Mouse (Mus musculus): ENCODE measurements around the gene Mov10l1. TPM values are rescaled to one million over a fixed set of nuclear protein-coding genes. Genes with fewer than 3 reads are reported as not detected.
A peak's percentile ranks its signal among the peaks of the same experiment; 100 is the strongest.

The Mov10l1 gene
- polyA plus RNA-seq, 1 experiment from 2014 or later = not detected

GRCm38 (mm10) chr15:89064891-89065290, 82.2 kb downstream of the Mov10l1 start:
- H3K4me1 ChIP-seq (ENCODE audit: control insufficient read depth, insufficient read depth, low read length) = no peaks in the 10 kb centered on the region
- no peak for ATAC-seq (ENCODE audit: low FRiP score)
- no peak overlapping the region for H3K27ac ChIP-seq (ENCODE audit: low read depth, low read length)
- no peak overlapping the region for H3K9ac ChIP-seq (ENCODE audit: low read length)
- no peaks in the 10 kb centered on the region for H3K9me3 ChIP-seq (ENCODE audit: control insufficient read depth, low read length)
- peak; percentile 75 for DNase-seq (ENCODE audit: low spot score, missing footprints)
- H3K27me3 ChIP-seq (ENCODE audit: control insufficient read depth, insufficient read depth, low read length) = peaks cover 41% of the 10 kb centered on the region
- no peaks in the 10 kb centered on the region for H3K36me3 ChIP-seq (ENCODE audit: control insufficient read depth, insufficient read depth, low read length)
- WGBS = 90% methylated on average over 5 of the region's 5 CpGs
- H3K4me3 ChIP-seq (ENCODE audit: low read depth, low read length) = no peak overlapping the region
- no peak overlapping the region for H3K4me2 ChIP-seq

GRCm38 (mm10) chr15:89067609-89068008, 84.9 kb downstream of the Mov10l1 start:
- Histone ChIP-seq H3K4me2 (no peak overlapping the region), H3K4me1 (ENCODE audit: control insufficient read depth, insufficient read depth, low read length) (no peaks in the 10 kb centered on the region), H3K27me3 (ENCODE audit: control insufficient read depth, insufficient read depth, low read length) (peaks cover 27% of the 10 kb centered on the region), H3K9me3 (ENCODE audit: control insufficient read depth, low read length) (no peaks in the 10 kb centered on the region), H3K4me3 (ENCODE audit: low read depth, low read length) (no peak overlapping the region), H3K9ac (ENCODE audit: low read length) (no peak overlapping the region), H3K36me3 (ENCODE audit: control insufficient read depth, insufficient read depth, low read length) (no peaks in the 10 kb centered on the region), H3K27ac (ENCODE audit: low read depth, low read length) (no peak overlapping the region)
- WGBS = 32% methylated on average over 35 of the region's 35 CpGs
- DNase-seq (ENCODE audit: low spot score, missing footprints) (peak; percentile 87), ATAC-seq (ENCODE audit: low FRiP score) (no peak)

GRCm38 (mm10) chr15:89068226-89068625, 85.5 kb downstream of the Mov10l1 start:
- no peaks in the 10 kb centered on the region for H3K9me3 ChIP-seq (ENCODE audit: control insufficient read depth, low read length)
- no peaks in the 10 kb centered on the region for H3K36me3 ChIP-seq (ENCODE audit: control insufficient read depth, insufficient read depth, low read length)
- H3K27me3 ChIP-seq (ENCODE audit: control insufficient read depth, insufficient read depth, low read length) = peaks cover 27% of the 10 kb centered on the region
- H3K4me2 ChIP-seq = no peak overlapping the region
- ATAC-seq (ENCODE audit: low FRiP score) = no peak
- H3K9ac ChIP-seq (ENCODE audit: low read length) = no peak overlapping the region
- no peaks in the 10 kb centered on the region for H3K4me1 ChIP-seq (ENCODE audit: control insufficient read depth, insufficient read depth, low read length)
- H3K4me3 ChIP-seq (ENCODE audit: low read depth, low read length) = no peak overlapping the region
- no peak overlapping the region for H3K27ac ChIP-seq (ENCODE audit: low read depth, low read length)
- DNase-seq (ENCODE audit: low spot score, missing footprints) = no peak
- 37% methylated on average over 26 of the region's 26 CpGs for WGBS

- no peak overlapping the region for H3K9ac ChIP-seq (ENCODE audit: low read length)
- ATAC-seq (ENCODE audit: low FRiP score) = no peak
- no peak overlapping the region for H3K4me3 ChIP-seq (ENCODE audit: low read depth, low read length)
- no peak for DNase-seq (ENCODE audit: low spot score, missing footprints)
- H3K27me3 ChIP-seq (ENCODE audit: control insufficient read depth, insufficient read depth, low read length) = peaks cover 27% of the 10 kb centered on the region
- H3K9me3 ChIP-seq (ENCODE audit: control insufficient read depth, low read length) = no peaks in the 10 kb centered on the region
- H3K4me2 ChIP-seq = no peak overlapping the region
- WGBS = 79% methylated on average over 19 of the region's 19 CpGs
- no peak overlapping the region for H3K27ac ChIP-seq (ENCODE audit: low read depth, low read length)
- H3K36me3 ChIP-seq (ENCODE audit: control insufficient read depth, insufficient read depth, low read length) = no peaks in the 10 kb centered on the region
- H3K4me1 ChIP-seq (ENCODE audit: control insufficient read depth, insufficient read depth, low read length) = peaks cover under 1% of the 10 kb centered on the region; the same call in 1 of the 2 replicates
Measured at GRCm38 (mm10) chr15:89069336-89069840, 86.7 kb downstream of the Mov10l1 start.

GRCm38 (mm10) chr15:89070606-89071005, 87.9 kb downstream of the Mov10l1 start:
- no peak overlapping the region for H3K9ac ChIP-seq (ENCODE audit: low read length)
- 75% methylated on average over 24 of the region's 24 CpGs for WGBS
- no peak overlapping the region for H3K4me2 ChIP-seq
- H3K27me3 ChIP-seq (ENCODE audit: control insufficient read depth, insufficient read depth, low read length) = peaks cover 27% of the 10 kb centered on the region
- no peaks in the 10 kb centered on the region for H3K36me3 ChIP-seq (ENCODE audit: control insufficient read depth, insufficient read depth, low read length)
- no peak overlapping the region for H3K4me3 ChIP-seq (ENCODE audit: low read depth, low read length)
- no peak for ATAC-seq (ENCODE audit: low FRiP score)
- DNase-seq (ENCODE audit: low spot score, missing footprints) = no peak
- H3K4me1 ChIP-seq (ENCODE audit: control insufficient read depth, insufficient read depth, low read length) = peaks cover 11% of the 10 kb centered on the region
- H3K27ac ChIP-seq (ENCODE audit: low read depth, low read length) = no peak overlapping the region
- no peaks in the 10 kb centered on the region for H3K9me3 ChIP-seq (ENCODE audit: control insufficient read depth, low read length)

- H3K4me2 ChIP-seq = no peak overlapping the region
- no peak overlapping the region for H3K4me3 ChIP-seq (ENCODE audit: low read depth, low read length)
- 88% methylated on average over 10 of the region's 10 CpGs for WGBS
- ATAC-seq (ENCODE audit: low FRiP score) (no peak), DNase-seq (ENCODE audit: low spot score, missing footprints) (no peak)
- H3K9me3 ChIP-seq (ENCODE audit: control insufficient read depth, low read length) = no peaks in the 10 kb centered on the region
- H3K27ac ChIP-seq (ENCODE audit: low read depth, low read length) = no peak overlapping the region
- peaks cover 22% of the 10 kb centered on the region for H3K4me1 ChIP-seq (ENCODE audit: control insufficient read depth, insufficient read depth, low read length)
- peaks cover 2% of the 10 kb centered on the region for H3K27me3 ChIP-seq (ENCODE audit: control insufficient read depth, insufficient read depth, low read length)
- H3K36me3 ChIP-seq (ENCODE audit: control insufficient read depth, insufficient read depth, low read length) = no peaks in the 10 kb centered on the region
- no peak overlapping the region for H3K9ac ChIP-seq (ENCODE audit: low read length)
Measured at GRCm38 (mm10) chr15:89073993-89074603, 91.4 kb downstream of the Mov10l1 start.

GRCm38 (mm10) chr15:89074613-89075477, 92.1 kb downstream of the Mov10l1 start, which contains the start of gene Trabd:
Gene Trabd (plus strand): TSS chr15:89075124.
- WGBS = 30% methylated on average over 11 of the region's 11 CpGs
- DNase-seq (ENCODE audit: low spot score, missing footprints) = no peak

GRCm38 (mm10) chr15:89075478-89076147, 92.9 kb downstream of the Mov10l1 start:
- ATAC-seq (ENCODE audit: low FRiP score) (peak; percentile 92), DNase-seq (ENCODE audit: low spot score, missing footprints) (peak; percentile 99)
- peak overlapping the region; percentile 87 for H3K4me3 ChIP-seq (ENCODE audit: low read depth, low read length)
- H3K9ac ChIP-seq (ENCODE audit: low read length) = peak overlapping the region; percentile 89
- H3K27me3 ChIP-seq (ENCODE audit: control insufficient read depth, insufficient read depth, low read length) = no peaks in the 10 kb centered on the region
- peak overlapping the region; percentile 73 for H3K27ac ChIP-seq (ENCODE audit: low read depth, low read length)
- H3K4me1 ChIP-seq (ENCODE audit: control insufficient read depth, insufficient read depth, low read length) = peaks cover 22% of the 10 kb centered on the region
- peak overlapping the region; percentile 80 for H3K4me2 ChIP-seq
- WGBS = 0% methylated on average over 57 of the region's 59 CpGs
- no peaks in the 10 kb centered on the region for H3K9me3 ChIP-seq (ENCODE audit: control insufficient read depth, low read length)
- H3K36me3 ChIP-seq (ENCODE audit: control insufficient read depth, insufficient read depth, low read length) = no peaks in the 10 kb centered on the region

More at GRCm38 (mm10) chr15:89074613-89075477, 92.1 kb downstream of the Mov10l1 start, which contains the start of gene Trabd:
- H3K4me3 ChIP-seq (ENCODE audit: low read depth, low read length) = peak within 1 kb of the TSS; percentile 87
- H3K9ac ChIP-seq (ENCODE audit: low read length) = peak within 1 kb of the TSS; percentile 89
- H3K9me3 ChIP-seq (ENCODE audit: control insufficient read depth, low read length) = no peaks in the 10 kb centered on the region
- no peak for ATAC-seq (ENCODE audit: low FRiP score)
- H3K27ac ChIP-seq (ENCODE audit: low read depth, low read length) = peak within 1 kb of the TSS; percentile 73
- no peaks in the 10 kb centered on the region for H3K27me3 ChIP-seq (ENCODE audit: control insufficient read depth, insufficient read depth, low read length)
- H3K36me3 ChIP-seq (ENCODE audit: control insufficient read depth, insufficient read depth, low read length) = no peaks in the 10 kb centered on the region
- peak within 1 kb of the TSS; percentile 80 for H3K4me2 ChIP-seq
- peaks cover 22% of the 10 kb centered on the region for H3K4me1 ChIP-seq (ENCODE audit: control insufficient read depth, insufficient read depth, low read length)

Data from midbrain, embryonic 11.5 days (tissue).